Mouse (Mus musculus): ENCODE measurements around the gene Crim1. TPM values are rescaled to one million over a fixed set of nuclear protein-coding genes. Genes with fewer than 3 reads are reported as not detected.

Gene Crim1
- polyA plus RNA-seq, 1 experiment from 2014 or later: 11.9 TPM

DNA sequence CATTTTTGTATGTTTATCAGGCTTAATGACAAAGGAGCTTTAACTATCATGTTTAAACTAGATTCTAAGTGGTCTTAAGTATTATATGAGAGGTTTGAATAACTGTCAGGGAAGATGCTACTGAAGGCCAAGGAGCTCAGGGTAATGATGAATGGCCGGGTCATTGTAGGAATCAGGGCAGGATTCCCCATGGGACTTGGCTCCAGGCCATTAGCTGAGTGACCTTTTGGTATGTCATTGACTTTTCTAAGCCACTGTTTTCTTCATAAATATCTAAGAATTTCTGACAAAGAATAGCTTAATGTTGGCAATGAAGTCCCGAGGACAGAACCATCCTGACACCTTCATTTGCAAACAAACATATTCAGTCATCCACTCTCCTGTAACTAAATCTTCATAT is 66.2 kb downstream of the Crim1 start:
- no peaks in the 10 kb centered on the region for H3K9me3 ChIP-seq (ENCODE audit: control insufficient read depth, low read length)
- no peaks in the 10 kb centered on the region for H3K36me3 ChIP-seq (ENCODE audit: control insufficient read depth, insufficient read depth, low read length)
- no peak overlapping the region for H3K4me3 ChIP-seq (replicated peaks; ENCODE audit: low read depth, low read length)
- DNase-seq: no peak
- H3K27me3 ChIP-seq (ENCODE audit: control insufficient read depth, insufficient read depth, low read length): no peaks in the 10 kb centered on the region
- 95% methylated on average over 2 of the region's 2 CpGs for WGBS
- no peak overlapping the region for H3K4me2 ChIP-seq (ENCODE audit: low read length)
- H3K4me1 ChIP-seq (ENCODE audit: control insufficient read depth, insufficient read depth, low read length): no peaks in the 10 kb centered on the region
- no peak overlapping the region for H3K9ac ChIP-seq (replicated peaks; ENCODE audit: low read length)
- no peak for ATAC-seq (ENCODE audit: low FRiP score, low TSS enrichment)
- H3K27ac ChIP-seq (replicated peaks; ENCODE audit: low read depth, low read length): no peak overlapping the region

DNA sequence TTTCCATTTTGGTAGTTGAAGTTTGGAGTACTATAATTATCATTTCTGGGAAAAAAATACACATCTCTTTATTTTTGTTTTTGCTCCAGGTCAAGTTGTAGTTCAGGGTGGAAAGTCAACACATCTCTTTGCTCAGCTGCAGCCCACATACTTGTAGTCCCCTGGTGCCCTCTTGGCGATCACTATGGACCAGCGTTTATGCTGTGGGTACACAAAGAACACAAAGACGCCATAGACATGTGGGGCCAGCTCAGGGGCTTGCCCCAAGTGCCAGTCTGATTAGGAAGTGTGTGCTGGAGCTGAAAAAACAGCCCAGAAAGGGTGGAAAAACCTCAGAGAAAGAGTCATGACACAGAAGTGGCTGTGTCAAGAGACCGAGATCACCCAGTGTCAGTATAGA is 68.5 kb downstream of the Crim1 start:
- WGBS: 72% methylated on average over 4 of the region's 4 CpGs
- ATAC-seq (ENCODE audit: low FRiP score, low TSS enrichment): no peak

GRCm38 (mm10) chr17:78269311-78269710 is 69.3 kb downstream of the Crim1 start:
- Histone ChIP-seq H3K27me3 (ENCODE audit: control insufficient read depth, insufficient read depth, low read length) (no peaks in the 10 kb centered on the region), H3K9me3 (ENCODE audit: control insufficient read depth, low read length) (no peaks in the 10 kb centered on the region), H3K4me1 (ENCODE audit: control insufficient read depth, insufficient read depth, low read length) (peaks cover 16% of the 10 kb centered on the region; the same call in 1 of the 2 replicates), H3K27ac (replicated peaks; ENCODE audit: low read depth, low read length) (no peak overlapping the region), H3K9ac (replicated peaks; ENCODE audit: low read length) (no peak overlapping the region), H3K4me2 (ENCODE audit: low read length) (no peak overlapping the region), H3K4me3 (replicated peaks; ENCODE audit: low read depth, low read length) (no peak overlapping the region), H3K36me3 (ENCODE audit: control insufficient read depth, insufficient read depth, low read length) (no peaks in the 10 kb centered on the region)
- ATAC-seq (ENCODE audit: low FRiP score, low TSS enrichment): no peak
- DNase-seq: no peak
- 96% methylated on average over 8 of the region's 8 CpGs for WGBS

More for the DNA sequence above, 68.5 kb downstream of the Crim1 start:
- Histone ChIP-seq H3K4me1 (ENCODE audit: control insufficient read depth, insufficient read depth, low read length) (peaks cover 13% of the 10 kb centered on the region; the same call in 1 of the 2 replicates), H3K27me3 (ENCODE audit: control insufficient read depth, insufficient read depth, low read length) (no peaks in the 10 kb centered on the region), H3K27ac (replicated peaks; ENCODE audit: low read depth, low read length) (no peak overlapping the region), H3K4me3 (replicated peaks; ENCODE audit: low read depth, low read length) (no peak overlapping the region), H3K9me3 (ENCODE audit: control insufficient read depth, low read length) (no peaks in the 10 kb centered on the region), H3K9ac (replicated peaks; ENCODE audit: low read length) (no peak overlapping the region), H3K36me3 (ENCODE audit: control insufficient read depth, insufficient read depth, low read length) (no peaks in the 10 kb centered on the region), H3K4me2 (ENCODE audit: low read length) (no peak overlapping the region)
- no peak for DNase-seq

GRCm38 (mm10) chr17:78270019-78270418 is 70.0 kb downstream of the Crim1 start:
- 88% methylated on average over 6 of the region's 6 CpGs for WGBS
- no peak overlapping the region for H3K9ac ChIP-seq (replicated peaks; ENCODE audit: low read length)
- peaks cover 17% of the 10 kb centered on the region; the same call in 1 of the 2 replicates for H3K4me1 ChIP-seq (ENCODE audit: control insufficient read depth, insufficient read depth, low read length)
- no peak overlapping the region for H3K4me3 ChIP-seq (replicated peaks; ENCODE audit: low read depth, low read length)
- no peaks in the 10 kb centered on the region for H3K36me3 ChIP-seq (ENCODE audit: control insufficient read depth, insufficient read depth, low read length)
- DNase-seq: no peak
- no peaks in the 10 kb centered on the region for H3K27me3 ChIP-seq (ENCODE audit: control insufficient read depth, insufficient read depth, low read length)
- H3K9me3 ChIP-seq (ENCODE audit: control insufficient read depth, low read length): no peaks in the 10 kb centered on the region
- H3K4me2 ChIP-seq (ENCODE audit: low read length): no peak overlapping the region
- no peak for ATAC-seq (ENCODE audit: low FRiP score, low TSS enrichment)
- no peak overlapping the region for H3K27ac ChIP-seq (replicated peaks; ENCODE audit: low read depth, low read length)

GRCm38 (mm10) chr17:78271731-78272130 is 71.7 kb downstream of the Crim1 start:
- Histone ChIP-seq H3K4me1 (ENCODE audit: control insufficient read depth, insufficient read depth, low read length) (peaks cover 21% of the 10 kb centered on the region; the same call in 1 of the 2 replicates), H3K4me3 (replicated peaks; ENCODE audit: low read depth, low read length) (no peak overlapping the region), H3K4me2 (ENCODE audit: low read length) (no peak overlapping the region), H3K9ac (replicated peaks; ENCODE audit: low read length) (no peak overlapping the region), H3K9me3 (ENCODE audit: control insufficient read depth, low read length) (no peaks in the 10 kb centered on the region), H3K27me3 (ENCODE audit: control insufficient read depth, insufficient read depth, low read length) (no peaks in the 10 kb centered on the region), H3K36me3 (ENCODE audit: control insufficient read depth, insufficient read depth, low read length) (no peaks in the 10 kb centered on the region), H3K27ac (replicated peaks; ENCODE audit: low read depth, low read length) (no peak overlapping the region; the same call in 1 of the 2 replicates)
- ATAC-seq (ENCODE audit: low FRiP score, low TSS enrichment) (no peak), DNase-seq (no peak)
- WGBS: 79% methylated on average over 8 of the region's 8 CpGs

- 70% methylated on average over 8 of the region's 8 CpGs for WGBS
- no peak overlapping the region; the same call in 1 of the 2 replicates for H3K27ac ChIP-seq (replicated peaks; ENCODE audit: low read depth, low read length)
- DNase-seq (no peak), ATAC-seq (ENCODE audit: low FRiP score, low TSS enrichment) (no peak)
- H3K4me3 ChIP-seq (replicated peaks; ENCODE audit: low read depth, low read length): no peak overlapping the region
- H3K36me3 ChIP-seq (ENCODE audit: control insufficient read depth, insufficient read depth, low read length): no peaks in the 10 kb centered on the region
- no peak overlapping the region; the same call in 1 of the 2 replicates for H3K9ac ChIP-seq (replicated peaks; ENCODE audit: low read length)
- peaks cover 21% of the 10 kb centered on the region; the same call in 1 of the 2 replicates for H3K4me1 ChIP-seq (ENCODE audit: control insufficient read depth, insufficient read depth, low read length)
- H3K27me3 ChIP-seq (ENCODE audit: control insufficient read depth, insufficient read depth, low read length): no peaks in the 10 kb centered on the region
- H3K4me2 ChIP-seq (ENCODE audit: low read length): no peak overlapping the region
- no peaks in the 10 kb centered on the region for H3K9me3 ChIP-seq (ENCODE audit: control insufficient read depth, low read length)
Measured at GRCm38 (mm10) chr17:78272142-78272541, 72.1 kb downstream of the Crim1 start.

DNA sequence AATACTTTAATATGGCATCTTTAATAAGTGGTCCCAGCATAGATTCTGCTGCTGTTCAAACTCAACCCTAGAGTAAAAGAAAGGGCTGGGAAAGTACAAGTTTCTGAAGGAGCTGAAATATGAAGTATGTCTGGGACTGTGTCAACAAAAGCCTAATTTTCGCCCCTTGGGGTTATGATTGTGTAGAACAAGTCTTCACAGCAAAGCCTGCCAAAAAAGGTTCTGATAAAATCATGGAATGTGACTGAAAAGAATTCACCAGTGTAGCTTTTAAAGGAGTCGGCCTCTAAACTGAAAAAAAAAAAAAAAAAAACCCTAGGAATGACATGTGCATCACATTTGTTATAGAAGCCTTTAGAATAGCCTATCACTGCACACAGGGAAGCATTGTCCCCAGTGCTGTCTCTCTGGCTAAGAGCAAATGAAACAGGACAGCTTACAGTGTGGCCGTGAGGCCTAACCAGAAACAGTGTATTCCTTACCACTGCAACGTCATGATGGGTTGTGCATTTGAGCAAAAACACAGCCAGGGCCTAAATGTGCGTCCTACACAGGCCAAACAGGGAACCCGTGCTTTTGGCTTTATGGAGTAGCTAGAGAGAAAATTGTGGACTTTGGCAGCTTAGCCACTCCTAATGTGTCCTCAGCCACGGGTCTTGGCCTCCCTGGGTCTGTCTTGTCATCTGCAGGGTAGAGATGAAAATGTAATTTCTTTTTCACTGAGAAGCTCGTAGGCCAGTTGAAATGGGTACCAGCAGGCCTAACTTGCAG is 72.8 kb downstream of the Crim1 start:
- no peaks in the 10 kb centered on the region for H3K36me3 ChIP-seq (ENCODE audit: control insufficient read depth, insufficient read depth, low read length)
- H3K27ac ChIP-seq (replicated peaks; ENCODE audit: low read depth, low read length): no peak overlapping the region
- no peak overlapping the region; the same call in 1 of the 2 replicates for H3K9ac ChIP-seq (replicated peaks; ENCODE audit: low read length)
- ATAC-seq (ENCODE audit: low FRiP score, low TSS enrichment): no peak
- H3K4me2 ChIP-seq (ENCODE audit: low read length): no peak overlapping the region
- WGBS: 61% methylated on average over 8 of the region's 8 CpGs
- DNase-seq: no peak
- H3K4me3 ChIP-seq (replicated peaks; ENCODE audit: low read depth, low read length): no peak overlapping the region
- no peaks in the 10 kb centered on the region for H3K27me3 ChIP-seq (ENCODE audit: control insufficient read depth, insufficient read depth, low read length)
- H3K4me1 ChIP-seq (ENCODE audit: control insufficient read depth, insufficient read depth, low read length): peaks cover 21% of the 10 kb centered on the region; the same call in 1 of the 2 replicates
- H3K9me3 ChIP-seq (ENCODE audit: control insufficient read depth, low read length): no peaks in the 10 kb centered on the region

GRCm38 (mm10) chr17:78273875-78274274 is 73.8 kb downstream of the Crim1 start:
- H3K36me3 ChIP-seq (ENCODE audit: control insufficient read depth, insufficient read depth, low read length): no peaks in the 10 kb centered on the region
- no peaks in the 10 kb centered on the region for H3K9me3 ChIP-seq (ENCODE audit: control insufficient read depth, low read length)
- peaks cover 21% of the 10 kb centered on the region; the same call in 1 of the 2 replicates for H3K4me1 ChIP-seq (ENCODE audit: control insufficient read depth, insufficient read depth, low read length)
- no peak for DNase-seq
- no peaks in the 10 kb centered on the region for H3K27me3 ChIP-seq (ENCODE audit: control insufficient read depth, insufficient read depth, low read length)
- no peak overlapping the region for H3K4me3 ChIP-seq (replicated peaks; ENCODE audit: low read depth, low read length)
- H3K27ac ChIP-seq (replicated peaks; ENCODE audit: low read depth, low read length): no peak overlapping the region
- no peak for ATAC-seq (ENCODE audit: low FRiP score, low TSS enrichment)
- no peak overlapping the region for H3K9ac ChIP-seq (replicated peaks; ENCODE audit: low read length)
- H3K4me2 ChIP-seq (ENCODE audit: low read length): no peak overlapping the region
- 82% methylated on average over 7 of the region's 7 CpGs for WGBS

Data from midbrain, embryonic 14.5 days (tissue).